Mouse (Mus musculus): Measurements from ENCODE around the gene Abhd2. TPM values are rescaled to one million over a fixed set of nuclear protein-coding genes. Genes with fewer than 3 reads are reported as not detected.

The Abhd2 gene
- polyA plus RNA-seq, 1 experiment from 2014 or later: 15.2 TPM

GRCm38 (mm10) chr7:79315149-79315548 is 42.1 kb downstream of the Abhd2 start:
- Histone ChIP-seq H3K9me3 (ENCODE audit: control insufficient read depth, low read length) (no peaks in the 10 kb centered on the region), H3K4me3 (ENCODE audit: low read depth, low read length) (no peak overlapping the region), H3K4me1 (replicated peaks; ENCODE audit: control insufficient read depth, insufficient read depth, low read length) (peaks cover 29% of the 10 kb centered on the region), H3K9ac (ENCODE audit: low read length) (no peak overlapping the region), H3K36me3 (ENCODE audit: control insufficient read depth, insufficient read depth, low read length) (no peaks in the 10 kb centered on the region), H3K4me2 (ENCODE audit: low read length) (no peak overlapping the region), H3K27ac (ENCODE audit: low read depth) (no peak overlapping the region), H3K27me3 (replicated peaks; ENCODE audit: control insufficient read depth, insufficient read depth, low read length) (no peaks in the 10 kb centered on the region)
- WGBS: 70% methylated on average over 8 of the region's 8 CpGs
- ATAC-seq (replicated peaks; ENCODE audit: low FRiP score, low TSS enrichment, low read depth): no peak
- DNase-seq (ENCODE audit: low spot score): no peak

- no peak for DNase-seq (ENCODE audit: low spot score)
- peaks cover 26% of the 10 kb centered on the region for H3K4me1 ChIP-seq (replicated peaks; ENCODE audit: control insufficient read depth, insufficient read depth, low read length)
These were observed 43.2 kb downstream of the Abhd2 start for GRCm38 (mm10) chr7:79316069-79316695.

DNA sequence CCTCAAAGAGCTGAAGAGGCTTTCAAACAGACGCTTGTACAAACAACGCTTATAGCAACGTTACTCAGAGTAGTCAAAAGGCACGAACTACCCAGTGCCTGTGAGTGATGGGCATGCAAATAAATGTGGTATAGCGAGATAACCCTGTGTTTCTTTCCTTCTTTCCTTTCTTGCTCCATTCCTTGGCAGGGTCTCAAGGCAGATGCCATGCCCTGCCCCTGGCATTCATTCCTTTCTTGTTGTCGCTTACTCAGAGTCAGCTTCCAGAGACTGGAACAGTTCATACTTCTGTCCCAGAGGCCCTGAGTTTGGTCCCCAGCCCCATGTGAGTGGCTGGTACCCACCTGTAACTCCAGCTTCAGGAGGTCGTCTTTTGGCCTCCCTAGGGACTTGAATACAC is 44.6 kb downstream of the Abhd2 start:
- Histone ChIP-seq H3K27me3 (replicated peaks; ENCODE audit: control insufficient read depth, insufficient read depth, low read length) (no peaks in the 10 kb centered on the region), H3K36me3 (ENCODE audit: control insufficient read depth, insufficient read depth, low read length) (no peaks in the 10 kb centered on the region), H3K4me1 (replicated peaks; ENCODE audit: control insufficient read depth, insufficient read depth, low read length) (peaks cover 23% of the 10 kb centered on the region), H3K4me3 (ENCODE audit: low read depth, low read length) (no peak overlapping the region), H3K9ac (ENCODE audit: low read length) (no peak overlapping the region), H3K4me2 (ENCODE audit: low read length) (no peak overlapping the region), H3K9me3 (ENCODE audit: control insufficient read depth, low read length) (no peaks in the 10 kb centered on the region), H3K27ac (ENCODE audit: low read depth) (no peak overlapping the region)
- DNase-seq (ENCODE audit: low spot score) (no peak), ATAC-seq (replicated peaks; ENCODE audit: low FRiP score, low TSS enrichment, low read depth) (no peak)
- 72% methylated on average over 7 of the region's 7 CpGs for WGBS

More at GRCm38 (mm10) chr7:79316069-79316695, 43.2 kb downstream of the Abhd2 start:
- H3K9me3 ChIP-seq (ENCODE audit: control insufficient read depth, low read length): no peaks in the 10 kb centered on the region
- no peaks in the 10 kb centered on the region for H3K36me3 ChIP-seq (ENCODE audit: control insufficient read depth, insufficient read depth, low read length)
- WGBS: 21% methylated on average over 10 of the region's 10 CpGs
- H3K27me3 ChIP-seq (replicated peaks; ENCODE audit: control insufficient read depth, insufficient read depth, low read length): no peaks in the 10 kb centered on the region
- ATAC-seq (replicated peaks; ENCODE audit: low FRiP score, low TSS enrichment, low read depth): 0 out of 2 replicates have a peak, but pooled peaks have one; percentile 53
- H3K4me3 ChIP-seq (ENCODE audit: low read depth, low read length): no peak overlapping the region
- H3K9ac ChIP-seq (ENCODE audit: low read length): no peak overlapping the region
- 0 out of 2 replicates have a peak overlapping the region, but pooled peaks have one; percentile 14 for H3K27ac ChIP-seq (ENCODE audit: low read depth)
- no peak overlapping the region for H3K4me2 ChIP-seq (ENCODE audit: low read length)

DNA sequence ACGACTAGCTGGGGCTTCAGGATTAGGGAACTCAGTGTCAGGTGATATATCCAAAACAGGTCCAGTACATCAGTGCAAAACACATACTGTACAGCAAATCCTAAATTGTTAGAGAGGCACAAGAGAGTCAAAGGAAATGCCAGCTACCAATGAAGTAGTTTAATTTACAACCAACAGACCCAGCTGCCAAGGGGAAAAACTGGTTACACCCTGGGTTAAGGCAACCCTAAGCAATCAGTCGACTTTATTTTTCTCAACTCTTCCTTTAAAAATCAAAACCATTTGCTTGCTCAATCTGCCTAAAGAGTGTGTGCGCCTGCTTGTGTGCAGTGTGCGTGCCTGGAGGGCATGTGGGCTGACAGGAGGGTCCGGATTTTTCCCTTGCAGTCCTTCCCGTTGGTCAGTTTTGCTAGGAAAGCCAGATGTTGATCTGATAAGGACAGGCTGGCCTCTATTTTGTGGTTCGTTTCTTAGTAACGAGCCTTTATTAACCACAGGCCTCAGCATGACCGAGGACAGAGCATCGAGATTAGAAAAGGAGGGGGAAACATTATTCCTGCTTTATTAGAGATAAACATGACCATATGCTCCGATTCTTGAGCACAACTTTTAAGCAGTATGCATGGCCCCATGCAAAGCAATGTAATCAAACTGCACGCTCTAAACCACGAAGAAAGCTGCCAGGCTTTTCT is 45.3 kb downstream of the Abhd2 start:
- no peak overlapping the region for H3K4me2 ChIP-seq (ENCODE audit: low read length)
- 0 out of 2 replicates have a peak, but pooled peaks cover under 1% of the 10 kb centered on the region for H3K36me3 ChIP-seq (ENCODE audit: control insufficient read depth, insufficient read depth, low read length)
- H3K4me1 ChIP-seq (replicated peaks; ENCODE audit: control insufficient read depth, insufficient read depth, low read length): peaks cover 16% of the 10 kb centered on the region
- H3K9me3 ChIP-seq (ENCODE audit: control insufficient read depth, low read length): no peaks in the 10 kb centered on the region
- ATAC-seq (replicated peaks; ENCODE audit: low FRiP score, low TSS enrichment, low read depth): no peak
- no peak overlapping the region for H3K27ac ChIP-seq (ENCODE audit: low read depth)
- no peak overlapping the region for H3K4me3 ChIP-seq (ENCODE audit: low read depth, low read length)
- H3K27me3 ChIP-seq (replicated peaks; ENCODE audit: control insufficient read depth, insufficient read depth, low read length): no peaks in the 10 kb centered on the region
- H3K9ac ChIP-seq (ENCODE audit: low read length): no peak overlapping the region
- WGBS: 54% methylated on average over 13 of the region's 13 CpGs
- DNase-seq (ENCODE audit: low spot score): no peak

DNA sequence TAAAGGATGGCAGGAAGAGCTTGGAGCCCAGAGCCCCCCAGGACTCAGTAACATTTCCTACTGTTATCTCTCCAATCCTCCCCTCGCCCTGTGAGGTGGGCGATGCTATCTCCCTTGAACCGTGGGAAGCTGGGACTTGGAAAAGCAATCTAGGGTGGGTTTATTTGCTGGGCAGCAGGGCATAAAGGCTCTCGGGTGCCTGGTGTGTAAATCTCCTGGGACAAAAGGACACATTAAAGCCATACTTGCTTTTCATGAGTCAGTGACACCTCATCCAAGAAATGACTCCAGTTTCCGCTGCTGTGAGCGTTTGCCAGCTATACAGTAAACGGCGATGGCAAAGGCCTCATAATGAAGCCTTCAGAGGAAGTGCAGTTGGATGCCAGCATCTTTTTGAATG is 50.9 kb downstream of the Abhd2 start:
- WGBS: 77% methylated on average over 8 of the region's 8 CpGs
- ATAC-seq (replicated peaks; ENCODE audit: low FRiP score, low TSS enrichment, low read depth): no peak
- no peak overlapping the region for H3K4me3 ChIP-seq (ENCODE audit: low read depth, low read length)

GRCm38 (mm10) chr7:79328769-79329168 is 55.8 kb downstream of the Abhd2 start:
- Histone ChIP-seq H3K9me3 (ENCODE audit: control insufficient read depth, low read length) (no peaks in the 10 kb centered on the region), H3K4me2 (ENCODE audit: low read length) (no peak overlapping the region), H3K4me3 (ENCODE audit: low read depth, low read length) (no peak overlapping the region), H3K9ac (ENCODE audit: low read length) (no peak overlapping the region), H3K27ac (ENCODE audit: low read depth) (no peak overlapping the region), H3K27me3 (replicated peaks; ENCODE audit: control insufficient read depth, insufficient read depth, low read length) (no peaks in the 10 kb centered on the region), H3K4me1 (replicated peaks; ENCODE audit: control insufficient read depth, insufficient read depth, low read length) (no peaks in the 10 kb centered on the region), H3K36me3 (ENCODE audit: control insufficient read depth, insufficient read depth, low read length) (peaks cover 61% of the 10 kb centered on the region)
- WGBS: 89% methylated on average over 5 of the region's 5 CpGs
- DNase-seq (ENCODE audit: low spot score) (no peak), ATAC-seq (replicated peaks; ENCODE audit: low FRiP score, low TSS enrichment, low read depth) (no peak)

More for the DNA sequence above, 50.9 kb downstream of the Abhd2 start:
- peaks cover 46% of the 10 kb centered on the region for H3K36me3 ChIP-seq (ENCODE audit: control insufficient read depth, insufficient read depth, low read length)
- no peak for DNase-seq (ENCODE audit: low spot score)
- no peak overlapping the region for H3K9ac ChIP-seq (ENCODE audit: low read length)
- no peak overlapping the region for H3K27ac ChIP-seq (ENCODE audit: low read depth)
- no peak overlapping the region for H3K4me2 ChIP-seq (ENCODE audit: low read length)
- no peaks in the 10 kb centered on the region for H3K4me1 ChIP-seq (replicated peaks; ENCODE audit: control insufficient read depth, insufficient read depth, low read length)
- no peaks in the 10 kb centered on the region for H3K9me3 ChIP-seq (ENCODE audit: control insufficient read depth, low read length)
- H3K27me3 ChIP-seq (replicated peaks; ENCODE audit: control insufficient read depth, insufficient read depth, low read length): no peaks in the 10 kb centered on the region

DNA sequence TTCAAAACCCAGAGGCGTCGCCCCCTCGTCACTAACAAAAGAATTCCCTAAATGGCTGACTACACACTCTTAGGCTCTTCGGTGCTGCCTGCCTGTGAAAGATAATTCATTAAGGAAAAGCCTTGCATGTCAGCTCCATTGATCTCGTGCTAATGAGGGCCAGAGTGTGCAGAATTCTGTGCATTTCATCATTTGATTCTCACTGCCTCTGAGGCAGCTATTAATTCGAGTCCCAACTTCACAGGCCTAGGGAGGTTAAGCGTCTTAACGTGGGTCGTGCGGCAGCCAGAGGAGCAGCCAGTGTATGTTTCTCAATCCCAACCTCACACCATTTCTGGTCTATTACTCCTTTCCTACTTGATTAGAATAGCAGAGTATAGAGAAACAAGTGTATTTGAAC is 58.2 kb downstream of the Abhd2 start:
- peaks cover 50% of the 10 kb centered on the region for H3K36me3 ChIP-seq (ENCODE audit: control insufficient read depth, insufficient read depth, low read length)
- 88% methylated on average over 10 of the region's 10 CpGs for WGBS

GRCm38 (mm10) chr7:79333419-79333818 is 60.4 kb downstream of the Abhd2 start:
- Histone ChIP-seq H3K9me3 (ENCODE audit: control insufficient read depth, low read length) (no peaks in the 10 kb centered on the region), H3K4me1 (replicated peaks; ENCODE audit: control insufficient read depth, insufficient read depth, low read length) (no peaks in the 10 kb centered on the region), H3K9ac (ENCODE audit: low read length) (no peak overlapping the region), H3K27me3 (replicated peaks; ENCODE audit: control insufficient read depth, insufficient read depth, low read length) (no peaks in the 10 kb centered on the region), H3K27ac (ENCODE audit: low read depth) (no peak overlapping the region), H3K4me3 (ENCODE audit: low read depth, low read length) (no peak overlapping the region), H3K36me3 (ENCODE audit: control insufficient read depth, insufficient read depth, low read length) (peaks cover 34% of the 10 kb centered on the region), H3K4me2 (ENCODE audit: low read length) (no peak overlapping the region)
- ATAC-seq (replicated peaks; ENCODE audit: low FRiP score, low TSS enrichment, low read depth) (no peak), DNase-seq (ENCODE audit: low spot score) (no peak)
- WGBS: 61% methylated on average over 3 of the region's 3 CpGs

More for the DNA sequence above, 58.2 kb downstream of the Abhd2 start:
- Histone ChIP-seq H3K9ac (ENCODE audit: low read length) (no peak overlapping the region), H3K4me1 (replicated peaks; ENCODE audit: control insufficient read depth, insufficient read depth, low read length) (no peaks in the 10 kb centered on the region), H3K27me3 (replicated peaks; ENCODE audit: control insufficient read depth, insufficient read depth, low read length) (no peaks in the 10 kb centered on the region), H3K27ac (ENCODE audit: low read depth) (no peak overlapping the region), H3K4me3 (ENCODE audit: low read depth, low read length) (no peak overlapping the region), H3K9me3 (ENCODE audit: control insufficient read depth, low read length) (no peaks in the 10 kb centered on the region), H3K4me2 (ENCODE audit: low read length) (no peak overlapping the region)
- DNase-seq (ENCODE audit: low spot score): no peak
- ATAC-seq (replicated peaks; ENCODE audit: low FRiP score, low TSS enrichment, low read depth): no peak

Measured in intestine, embryonic 14.5 days (tissue).